Mouse (Mus musculus) testis, postnatal 10 days (tissue): Measurements from ENCODE around the gene Tmod3.
"Not testable (repeated sequence)": the region's sequence is repeated elsewhere in the genome, so short reads cannot be mapped to it uniquely, and the experiment has no call there.

Experiments
- DNase-seq: peaks from one replicate; pipeline ENCODE4 v3.0.0; 2021; ENCODE audit warnings: low spot score

Tmod3 gene

DNA sequence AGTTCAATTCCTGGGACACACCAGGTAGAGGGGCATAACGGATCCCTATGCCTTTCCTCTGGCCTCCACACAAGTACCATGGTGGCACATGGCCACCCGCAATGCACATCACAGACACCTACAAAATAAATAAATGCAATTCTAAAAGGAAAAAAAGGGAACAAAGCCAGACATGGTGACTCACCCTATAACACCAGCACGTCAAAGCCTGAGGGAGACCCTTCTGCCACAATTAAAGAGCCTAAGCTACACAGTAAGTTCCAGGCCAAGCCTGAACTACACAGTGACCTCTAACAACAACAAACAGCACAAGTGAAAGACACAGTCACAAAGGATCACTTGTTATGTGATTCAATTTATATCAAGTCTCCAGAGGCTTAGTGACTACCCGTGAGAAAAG is 5.7 kb downstream of the Tmod3 start:
- DNase-seq: no peak

- no peak for DNase-seq
Observed at GRCm38 (mm10) chr9:75551342-75551741, 8.1 kb downstream of the Tmod3 start.

GRCm38 (mm10) chr9:75549010-75549409 is 10.4 kb downstream of the Tmod3 start:
- no peak for DNase-seq

GRCm38 (mm10) chr9:75546885-75547553 is 12.4 kb downstream of the Tmod3 start:
- DNase-seq: peak; percentile 90

DNA sequence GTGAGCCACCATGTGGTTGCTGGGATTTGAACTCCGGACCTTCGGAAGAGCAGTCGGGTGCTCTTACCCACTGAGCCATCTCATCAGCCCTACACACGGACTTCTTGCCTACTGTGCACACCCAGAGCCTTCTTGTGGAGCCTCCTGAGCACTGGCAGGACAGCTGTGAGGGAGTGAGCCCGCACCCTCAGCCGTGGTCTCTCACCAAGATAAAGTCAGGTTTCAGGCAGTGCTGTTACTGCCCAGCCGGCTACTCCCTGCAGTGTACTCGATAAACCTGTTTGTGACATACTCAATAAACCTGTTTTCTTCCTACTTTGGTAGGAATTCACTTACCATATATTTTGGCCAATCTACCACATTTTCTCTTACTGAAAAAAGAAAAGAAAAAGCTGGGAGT is 13.9 kb downstream of the Tmod3 start:
- DNase-seq: no peak

DNA sequence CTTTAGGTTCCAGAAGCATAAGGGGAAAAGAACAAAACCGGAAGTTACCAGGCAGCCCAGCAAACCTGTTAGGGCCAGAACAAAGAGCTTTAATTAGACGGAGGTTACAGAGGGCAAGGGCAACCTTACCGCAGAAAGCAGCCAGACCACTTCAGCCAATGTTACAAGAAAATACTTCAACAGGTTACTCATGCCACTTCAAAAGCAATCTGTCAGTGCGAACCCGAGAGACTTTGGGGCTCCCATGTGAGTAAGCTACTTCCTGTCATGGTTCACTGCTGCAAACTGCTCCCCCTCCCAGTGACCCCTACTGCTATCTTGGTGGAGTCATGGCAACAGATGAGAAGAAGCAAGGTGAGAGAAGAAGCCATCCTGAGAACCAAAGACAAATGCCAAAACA is 18.0 kb downstream of the Tmod3 start:
- DNase-seq: no peak

DNA sequence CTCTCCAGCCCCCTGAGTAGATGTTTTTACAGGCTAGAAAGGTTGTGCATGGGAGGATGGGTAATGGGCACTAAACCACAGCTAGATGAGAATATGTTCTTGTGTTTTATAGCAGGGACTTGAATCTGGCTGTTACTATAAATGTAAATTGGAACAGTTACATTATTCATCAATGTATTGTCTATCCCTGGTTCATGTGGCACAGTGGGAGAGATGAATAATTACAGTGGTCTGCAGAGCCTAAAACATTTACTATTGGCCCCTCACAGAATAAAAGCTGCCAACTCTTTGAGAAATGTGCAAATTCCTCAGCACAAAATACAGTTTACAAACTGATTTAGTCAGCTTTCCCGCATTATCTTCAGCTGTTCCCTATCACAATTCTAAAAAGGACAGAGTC is 23.0 kb downstream of the Tmod3 start:
- DNase-seq: no peak

- DNase-seq: no peak
Observed at GRCm38 (mm10) chr9:75534431-75534962, 25.0 kb downstream of the Tmod3 start.

DNA sequence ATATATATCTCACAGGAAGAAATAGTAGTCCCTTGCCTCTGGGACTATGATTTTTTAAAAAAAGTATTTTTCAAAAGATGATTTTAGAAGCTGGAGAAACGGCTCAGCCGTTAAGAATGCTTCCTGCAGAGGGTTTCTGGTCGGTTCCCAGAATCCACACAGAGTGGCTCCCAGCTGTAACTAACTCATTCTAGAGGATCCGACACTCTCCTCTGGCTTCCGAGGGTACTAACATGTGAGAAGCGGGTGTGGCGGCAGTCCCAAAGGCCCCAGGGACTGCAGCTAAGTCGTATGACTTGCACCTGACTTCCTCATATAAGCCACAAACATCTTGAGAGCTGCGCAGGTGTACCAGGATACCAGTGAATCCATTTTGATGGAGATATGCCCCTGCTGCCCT is 26.5 kb downstream of the Tmod3 start:
- DNase-seq: not testable (repeated sequence)

GRCm38 (mm10) chr9:75532461-75532860 is 27.0 kb downstream of the Tmod3 start:
- no peak for DNase-seq

- DNase-seq: no peak
Observed at GRCm38 (mm10) chr9:75529358-75529757, 30.1 kb downstream of the Tmod3 start.

DNA sequence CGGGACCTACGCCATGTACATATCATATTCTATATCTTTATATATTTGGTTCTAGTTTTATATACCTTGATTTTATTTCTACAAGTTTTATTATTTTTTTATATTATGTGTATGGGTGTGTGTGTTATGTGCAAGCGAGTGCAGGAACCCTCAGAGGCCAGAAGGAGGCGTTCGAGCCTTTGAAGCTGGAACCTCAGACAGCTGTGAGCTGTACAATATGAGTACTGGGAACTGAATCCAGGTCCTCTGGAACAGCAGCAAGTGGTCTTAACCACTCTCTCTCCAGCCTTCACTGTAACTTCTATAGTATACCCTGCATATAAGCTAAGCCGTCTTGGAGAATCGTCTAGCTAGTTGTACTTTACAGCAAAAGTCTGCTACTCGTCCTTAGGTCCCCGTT is 31.4 kb downstream of the Tmod3 start:
- no peak for DNase-seq

DNA sequence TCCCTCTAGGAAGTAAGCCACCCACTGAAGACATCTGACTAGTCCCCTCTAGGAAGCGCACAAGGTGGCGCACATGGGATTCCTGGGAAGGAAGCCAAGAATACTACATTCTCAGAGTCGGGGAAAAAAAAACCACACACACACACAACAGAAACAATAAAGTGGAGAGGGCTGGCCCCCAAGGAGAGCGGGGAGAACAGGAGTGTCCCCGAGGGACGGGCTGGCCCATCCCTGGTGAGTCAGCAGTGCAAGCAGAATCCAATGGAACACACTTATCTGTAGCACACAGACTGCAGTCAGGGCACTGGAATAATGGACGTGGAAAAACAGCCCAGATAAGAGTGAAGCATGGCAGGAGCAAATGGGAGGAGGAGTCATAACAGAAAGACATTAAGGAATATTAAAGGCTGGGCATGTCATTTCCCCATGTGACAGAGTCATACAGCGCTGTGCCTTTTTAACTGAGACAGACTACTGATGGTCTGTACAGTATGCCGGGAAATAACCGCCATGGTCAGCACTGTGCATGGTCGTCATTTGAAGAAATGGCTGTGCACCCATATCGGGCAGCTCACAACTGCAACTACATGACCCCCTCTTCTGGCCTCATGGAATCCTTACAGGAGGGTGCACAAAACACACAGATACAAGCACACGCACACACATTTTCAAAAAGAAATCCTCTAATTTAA is 31.9 kb downstream of the Tmod3 start:
- no peak for DNase-seq

- no peak for DNase-seq
Observed at GRCm38 (mm10) chr9:75523646-75524045, 35.8 kb downstream of the Tmod3 start.

DNA sequence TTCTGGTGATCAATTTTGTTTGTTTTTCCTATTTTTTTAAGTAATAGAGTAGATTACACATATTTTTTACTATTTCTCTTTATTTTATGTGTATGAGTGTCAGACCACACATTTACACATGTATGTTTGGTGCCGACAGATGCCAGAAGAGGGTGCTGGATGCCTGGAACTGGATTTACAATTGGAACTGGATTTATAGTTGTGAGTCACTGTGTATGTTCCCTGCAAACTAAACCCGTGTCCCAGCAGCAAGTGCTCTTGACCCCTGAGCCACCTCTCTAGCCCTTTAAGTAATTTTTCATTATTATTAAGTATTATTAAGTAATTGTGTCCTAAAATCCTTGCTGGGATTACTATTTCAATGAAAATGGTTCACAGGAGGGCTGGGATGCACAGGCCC is 37.2 kb downstream of the Tmod3 start:
- no peak for DNase-seq

- DNase-seq: peak; percentile 64
Observed at GRCm38 (mm10) chr9:75521788-75522187, 37.7 kb downstream of the Tmod3 start.

DNA sequence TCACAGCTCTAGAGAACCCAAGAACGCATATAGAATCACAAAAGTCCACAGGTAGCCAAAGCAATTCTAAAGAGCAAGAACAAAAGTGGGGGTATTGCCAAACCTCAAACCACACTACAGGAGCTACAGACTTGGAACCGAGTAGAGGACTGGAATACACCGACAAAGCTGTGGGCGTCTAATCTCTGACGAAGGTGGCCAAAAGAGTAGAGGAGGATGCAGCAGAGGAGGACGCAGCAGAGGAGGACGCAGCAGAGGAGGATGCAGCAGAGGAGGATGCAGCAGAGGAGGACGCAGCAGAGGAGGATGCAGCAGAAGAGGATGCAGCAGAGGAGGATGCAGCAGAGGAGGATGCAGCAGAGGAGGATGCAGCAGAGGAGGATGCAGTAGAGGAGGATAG is 38.5 kb downstream of the Tmod3 start:
- no peak for DNase-seq

DNA sequence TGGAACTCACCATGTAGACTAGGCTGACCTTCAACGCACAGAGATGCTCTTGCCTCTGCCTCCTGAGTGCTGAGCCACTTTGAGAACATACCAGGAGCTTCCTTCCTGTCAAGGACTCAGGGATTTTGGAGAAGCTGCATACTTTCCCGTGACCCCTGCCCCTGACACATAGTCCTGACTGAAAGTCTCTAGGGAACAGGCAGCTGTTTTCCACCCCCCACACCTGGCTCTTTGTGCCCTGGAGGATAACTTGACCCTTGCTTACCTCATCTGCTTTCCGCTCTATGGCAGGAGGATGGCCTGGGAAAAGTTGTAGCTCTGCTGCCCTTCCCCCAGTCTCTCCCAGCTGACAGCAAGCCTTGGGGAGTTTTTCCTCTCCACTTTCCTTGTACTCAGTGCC is 41.7 kb downstream of the Tmod3 start:
- no peak for DNase-seq

DNA sequence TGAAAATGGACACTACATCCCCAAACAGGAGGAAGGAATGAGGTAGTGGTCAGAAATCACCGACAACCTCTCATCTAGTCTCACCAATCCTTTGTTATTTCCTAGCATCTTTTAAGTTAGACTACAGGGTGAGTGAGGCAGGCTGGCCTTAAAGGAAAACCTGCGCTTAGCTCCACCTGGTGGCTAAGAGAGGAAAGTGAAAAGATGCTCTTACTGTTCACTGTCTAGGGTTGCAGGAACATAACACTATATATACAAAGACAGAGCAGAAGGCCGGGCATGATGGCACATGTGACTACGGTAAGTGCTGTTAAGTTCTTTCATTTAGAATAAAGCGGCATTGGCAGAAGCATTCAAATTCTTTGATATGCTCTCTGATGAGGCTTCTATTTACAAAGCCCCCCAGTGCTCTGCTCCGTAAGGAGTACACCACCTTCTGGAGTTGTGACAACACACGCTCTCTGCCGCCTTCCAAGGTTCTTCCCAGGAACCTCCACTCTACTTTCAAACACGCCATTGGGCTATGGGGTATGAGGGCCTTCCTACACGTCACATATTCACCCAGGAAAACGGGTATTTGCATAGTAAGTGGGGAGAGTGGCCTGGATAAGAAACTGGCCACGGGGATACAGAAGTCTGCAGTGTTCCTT is 43.9 kb downstream of the Tmod3 start:
- DNase-seq: no peak

DNA sequence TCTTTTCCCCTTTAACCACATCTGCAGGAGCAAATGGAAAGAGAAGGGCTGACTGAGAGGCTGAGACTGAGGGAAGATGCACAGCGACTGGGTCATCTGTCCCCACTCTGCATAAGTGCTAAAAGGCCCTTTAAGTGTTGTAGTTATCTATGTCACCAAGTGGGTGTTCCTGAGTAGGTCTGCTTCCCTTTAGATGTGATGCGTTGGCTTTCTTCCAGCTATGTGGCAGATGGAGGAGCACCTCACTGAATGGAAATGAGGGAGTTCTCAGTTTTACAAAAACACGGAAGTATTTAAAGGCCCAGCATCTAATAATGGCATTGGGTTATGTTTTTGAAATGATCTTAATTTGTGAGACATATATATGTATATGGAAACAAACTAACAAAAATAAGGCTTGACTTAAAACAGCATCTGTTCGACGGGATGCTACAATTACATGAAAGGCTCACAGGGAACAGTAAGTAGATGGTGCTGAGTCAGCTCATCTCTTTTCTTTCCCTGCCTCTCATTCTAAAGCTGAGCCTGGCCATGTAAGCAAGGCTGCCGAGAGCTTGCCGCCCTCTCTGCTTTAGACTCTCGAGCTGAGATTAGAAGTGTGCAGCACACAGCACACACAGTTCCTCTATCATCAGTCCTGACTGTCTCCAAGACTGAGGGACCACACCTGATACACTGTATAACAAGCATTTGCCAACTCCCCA is 48.1 kb downstream of the Tmod3 start:
- DNase-seq: no peak

GRCm38 (mm10) chr9:75504311-75504710 is 55.1 kb downstream of the Tmod3 start:
- DNase-seq: no peak

DNA sequence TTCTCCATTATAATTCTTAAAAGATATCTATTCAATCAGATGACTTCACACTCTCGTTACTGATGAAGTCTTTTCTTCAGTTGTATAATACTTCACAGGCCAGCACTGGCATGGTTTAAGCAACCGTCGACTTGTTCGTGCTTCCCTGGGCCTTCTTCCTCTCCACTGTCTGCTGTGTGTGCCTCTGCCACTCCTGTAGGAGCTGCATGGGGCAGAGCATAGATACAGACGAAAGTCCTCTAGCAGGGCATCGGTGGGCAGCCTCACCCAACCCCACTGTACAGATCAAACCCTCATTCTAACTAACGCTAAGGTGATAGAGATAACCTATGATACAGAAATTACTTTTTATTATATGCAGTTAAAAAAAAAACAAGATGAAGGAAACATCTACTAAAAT is 60.9 kb downstream of the Tmod3 start:
- DNase-seq: no peak

- DNase-seq: no peak
Observed at GRCm38 (mm10) chr9:75495945-75496344, 63.5 kb downstream of the Tmod3 start.
